Mouse (Mus musculus) testis, adult 2 months (tissue): Measurements from ENCODE around the gene Dnm3.

Experiments
- CTCF ChIP-seq: fragments of 200-500 bp; IDR thresholded peaks from 2 replicates; pipeline ENCODE4 v1.5.1; 2012; ENCODE audit warnings: low read depth, mild to moderate bottlenecking, inconsistent platforms, low read length, moderate library complexity; ENCODE audit not compliant: control insufficient read depth, insufficient read depth, insufficient replicate concordance
- POLR2A ChIP-seq: fragments of 200-500 bp; IDR thresholded peaks from 2 replicates; pipeline ENCODE4 v1.6.1; 2012; ENCODE audit warnings: low read depth, mild to moderate bottlenecking, inconsistent platforms, low read length, moderate library complexity; ENCODE audit not compliant: control insufficient read depth

DNA sequence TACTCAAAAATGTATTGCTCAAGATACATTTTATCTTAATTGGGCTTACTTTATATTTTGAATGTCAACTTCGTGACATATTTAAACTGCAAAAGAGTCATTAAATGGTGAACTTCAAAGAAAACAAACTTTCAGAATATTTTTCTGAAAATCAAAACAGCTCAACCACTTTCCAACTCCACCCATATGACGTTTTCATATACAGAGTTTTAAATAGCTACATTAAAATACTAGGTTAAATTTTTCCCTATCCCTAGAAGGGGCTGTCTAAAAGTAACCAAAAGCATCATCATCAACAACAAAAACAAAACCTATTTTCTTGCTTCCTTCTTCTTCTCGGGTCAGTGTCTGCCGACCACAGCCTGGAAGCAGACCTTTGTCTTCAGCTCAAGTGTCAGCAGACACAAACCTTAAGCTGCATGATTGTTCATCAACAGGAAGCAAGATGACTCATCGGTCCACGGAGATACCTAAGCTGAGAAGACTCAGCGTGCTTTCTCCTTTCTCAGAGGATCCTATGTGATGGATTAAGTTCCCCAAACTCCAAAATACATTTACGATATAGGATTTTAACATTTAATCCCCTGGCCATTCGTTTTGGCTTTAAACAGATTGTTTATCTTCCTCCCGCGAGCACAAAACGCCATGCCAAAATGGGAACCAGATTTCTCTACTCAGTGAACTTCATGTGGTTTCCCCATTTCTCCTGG is 270.7 kb downstream of the Dnm3 start:
- no peak for TF ChIP-seq POLR2A
- no peak for TF ChIP-seq CTCF
